Mouse (Mus musculus): ENCODE measurements around the gene Usp4. TPM values are rescaled to one million over a fixed set of nuclear protein-coding genes. Genes with fewer than 3 reads are reported as not detected.

Gene Usp4
- total and polyA plus RNA-seq, 2 experiments from 2014 or later, result 92.0 to 94.4 TPM

DNA sequence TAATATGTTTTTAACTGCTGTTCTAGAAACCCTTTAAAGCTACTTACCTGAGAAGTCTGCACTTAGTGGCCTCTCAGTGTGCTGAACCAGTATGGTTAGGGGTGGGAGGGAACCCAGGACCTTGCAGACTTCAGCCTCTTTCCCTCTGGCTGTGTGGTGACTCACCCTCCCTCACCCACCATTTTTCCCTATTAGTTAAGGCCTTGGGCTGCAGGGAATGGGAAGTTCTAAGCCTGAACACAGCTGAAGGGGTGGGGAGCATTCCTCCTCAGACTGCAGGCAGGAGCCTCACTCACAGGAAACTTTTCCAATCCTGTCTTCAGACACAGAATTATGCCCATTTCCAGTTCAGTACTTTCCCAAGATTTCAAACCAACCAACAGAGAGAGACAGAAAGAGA, 5.9 kb upstream of the Usp4 start:
- DNase-seq (ENCODE audit: low spot score) (no peak), ATAC-seq (no peak)
- no peaks in the 10 kb centered on the region for H3K27me3 ChIP-seq (ENCODE audit: insufficient read depth, low read length)
- no peak overlapping the region for H3K27ac ChIP-seq
- H3K9ac ChIP-seq (replicated peaks; ENCODE audit: low read length), result no peak overlapping the region
- TF ChIP-seq CTCF (IDR thresholded peaks at IDR 0.05; ENCODE audit: low read depth), result no peak
- no peak overlapping the region for H3K4me2 ChIP-seq (ENCODE audit: low read depth, low read length)
- H3K36me3 ChIP-seq (ENCODE audit: insufficient read depth, low read length), result no peaks in the 10 kb centered on the region
- H3K9me3 ChIP-seq (ENCODE audit: low read length), result no peaks in the 10 kb centered on the region
- no peak overlapping the region for H3K4me3 ChIP-seq (ENCODE audit: low read length)
- peaks cover 11% of the 10 kb centered on the region; the same call in 1 of the 2 replicates for H3K4me1 ChIP-seq (ENCODE audit: insufficient read depth, low read length)

DNA sequence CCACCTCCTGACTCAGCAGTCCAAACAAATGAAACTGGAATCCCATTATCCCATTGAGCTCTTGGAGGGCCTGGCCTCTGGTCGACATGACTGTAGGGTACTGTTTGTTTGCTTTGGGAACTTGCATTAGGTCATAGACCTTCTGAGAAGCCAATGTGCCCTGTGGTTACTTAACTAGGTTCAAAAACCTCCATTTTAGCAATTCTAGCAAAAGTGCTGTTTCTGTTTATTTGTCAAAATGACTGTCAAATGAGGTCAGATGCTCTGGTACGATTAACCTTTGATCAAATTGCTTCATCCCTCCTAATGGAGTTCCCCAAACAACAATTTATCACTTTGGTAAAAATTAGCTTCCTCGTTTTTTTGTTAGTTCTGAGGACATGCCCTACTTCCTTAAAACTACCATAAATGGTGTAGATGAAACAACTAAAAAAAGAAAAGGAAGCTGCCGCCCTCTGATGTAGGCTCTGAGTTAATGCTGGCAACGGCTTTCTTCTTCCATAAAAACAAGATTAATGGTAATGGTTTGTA, 5.3 kb upstream of the Usp4 start:
- no peak for ATAC-seq
- TF ChIP-seq CTCF (IDR thresholded peaks at IDR 0.05; ENCODE audit: low read depth), result no peak
- Histone ChIP-seq H3K27me3 (ENCODE audit: insufficient read depth, low read length) (no peaks in the 10 kb centered on the region), H3K4me1 (ENCODE audit: insufficient read depth, low read length) (peaks cover 11% of the 10 kb centered on the region; the same call in 1 of the 2 replicates), H3K4me2 (ENCODE audit: low read depth, low read length) (no peak overlapping the region), H3K36me3 (ENCODE audit: insufficient read depth, low read length) (no peaks in the 10 kb centered on the region), H3K9me3 (ENCODE audit: low read length) (no peaks in the 10 kb centered on the region), H3K4me3 (ENCODE audit: low read length) (no peak overlapping the region), H3K9ac (replicated peaks; ENCODE audit: low read length) (no peak overlapping the region), H3K27ac (no peak overlapping the region)
- WGBS, result 56% methylated on average over 5 of the region's 5 CpGs
- no peak for DNase-seq (ENCODE audit: low spot score)

DNA sequence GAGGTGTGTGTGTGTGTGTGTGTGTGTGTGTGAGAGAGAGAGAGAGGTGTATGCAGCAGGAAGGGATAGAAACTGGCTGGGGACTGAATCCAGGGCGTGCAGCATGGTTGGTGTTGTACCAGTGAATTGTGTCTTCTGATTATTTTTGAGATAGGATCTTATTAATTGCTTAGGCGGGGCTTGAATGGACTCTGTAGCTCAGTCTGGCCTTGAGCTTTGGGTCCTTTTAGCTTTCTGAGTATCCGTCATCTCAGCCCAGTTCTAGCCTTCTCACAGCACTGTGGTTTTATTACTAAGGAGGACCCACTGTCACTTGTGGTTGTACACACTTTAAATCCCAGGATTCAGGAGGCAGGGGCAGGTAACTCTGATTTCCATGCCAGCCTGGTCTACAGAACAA, 4.3 kb upstream of the Usp4 start:
- Histone ChIP-seq H3K4me1 (ENCODE audit: insufficient read depth, low read length) (peaks cover 11% of the 10 kb centered on the region; the same call in 1 of the 2 replicates), H3K27me3 (ENCODE audit: insufficient read depth, low read length) (no peaks in the 10 kb centered on the region), H3K9me3 (ENCODE audit: low read length) (no peaks in the 10 kb centered on the region), H3K9ac (replicated peaks; ENCODE audit: low read length) (no peak overlapping the region), H3K4me2 (ENCODE audit: low read depth, low read length) (no peak overlapping the region), H3K27ac (no peak overlapping the region), H3K36me3 (ENCODE audit: insufficient read depth, low read length) (no peaks in the 10 kb centered on the region), H3K4me3 (ENCODE audit: low read length) (no peak overlapping the region)
- 70% methylated on average over 3 of the region's 3 CpGs for WGBS
- no peak for TF ChIP-seq CTCF (IDR thresholded peaks at IDR 0.05; ENCODE audit: low read depth)
- DNase-seq (ENCODE audit: low spot score), result no peak
- no peak for ATAC-seq

DNA sequence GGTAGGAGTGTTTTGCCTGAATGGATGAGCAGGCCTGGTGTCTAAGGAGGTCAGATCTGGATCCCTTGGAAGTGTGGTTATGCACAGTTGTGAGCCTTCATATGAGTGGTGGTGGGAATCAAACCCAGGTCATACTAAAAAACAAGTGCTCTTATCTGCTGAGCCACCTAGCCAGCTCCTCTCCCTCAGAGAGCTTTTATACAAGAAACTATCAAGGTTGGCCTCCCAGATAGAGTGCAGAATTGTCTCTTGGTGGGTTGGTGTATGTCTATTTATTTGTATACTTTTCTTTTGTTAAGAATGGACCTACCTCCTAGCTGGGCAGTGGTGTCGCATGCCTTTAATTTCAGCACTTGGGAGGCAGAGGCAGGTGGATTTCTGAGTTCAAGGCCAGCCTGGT, 3.8 kb upstream of the Usp4 start:
- Histone ChIP-seq H3K9me3 (ENCODE audit: low read length) (no peaks in the 10 kb centered on the region), H3K36me3 (ENCODE audit: insufficient read depth, low read length) (no peaks in the 10 kb centered on the region), H3K9ac (replicated peaks; ENCODE audit: low read length) (no peak overlapping the region), H3K4me3 (ENCODE audit: low read length) (no peak overlapping the region), H3K4me2 (ENCODE audit: low read depth, low read length) (no peak overlapping the region), H3K27me3 (ENCODE audit: insufficient read depth, low read length) (no peaks in the 10 kb centered on the region), H3K27ac (no peak overlapping the region), H3K4me1 (ENCODE audit: insufficient read depth, low read length) (peaks cover 16% of the 10 kb centered on the region)
- DNase-seq (ENCODE audit: low spot score), result no peak
- no peak for ATAC-seq
- no peak for TF ChIP-seq CTCF (IDR thresholded peaks at IDR 0.05; ENCODE audit: low read depth)
- WGBS, result 86% methylated on average over 1 of the region's 1 CpGs

DNA sequence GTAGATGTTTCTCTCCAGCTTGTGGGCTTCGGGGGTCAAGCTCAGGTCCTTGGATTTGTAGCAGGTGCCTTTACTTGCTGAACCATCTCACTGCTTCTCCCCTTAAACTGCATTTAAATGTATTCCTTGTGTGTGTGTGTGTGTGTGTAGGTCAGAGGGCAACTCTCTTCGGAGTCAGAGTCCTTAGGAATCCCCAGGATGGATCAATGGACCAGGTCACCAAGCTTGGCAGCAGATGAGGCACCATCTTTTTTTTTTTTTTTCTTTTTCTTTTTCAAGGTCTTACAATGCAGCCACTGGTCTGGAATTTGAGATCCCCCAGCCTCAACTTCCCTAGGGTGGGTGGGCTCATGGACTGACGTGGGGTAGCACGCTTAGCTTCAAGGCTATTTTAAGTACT, 3.2 kb upstream of the Usp4 start:
- Histone ChIP-seq H3K9me3 (ENCODE audit: low read length) (no peaks in the 10 kb centered on the region), H3K36me3 (ENCODE audit: insufficient read depth, low read length) (no peaks in the 10 kb centered on the region), H3K27ac (no peak overlapping the region), H3K9ac (replicated peaks; ENCODE audit: low read length) (no peak overlapping the region), H3K4me2 (ENCODE audit: low read depth, low read length) (no peak overlapping the region), H3K4me1 (ENCODE audit: insufficient read depth, low read length) (peaks cover 21% of the 10 kb centered on the region), H3K4me3 (ENCODE audit: low read length) (no peak overlapping the region), H3K27me3 (ENCODE audit: insufficient read depth, low read length) (no peaks in the 10 kb centered on the region)
- whole genome bisulfite sequencing, result 73% methylated on average over 4 of the region's 4 CpGs
- ATAC-seq (no peak), DNase-seq (ENCODE audit: low spot score) (no peak)
- no peak for TF ChIP-seq CTCF (IDR thresholded peaks at IDR 0.05; ENCODE audit: low read depth)

DNA sequence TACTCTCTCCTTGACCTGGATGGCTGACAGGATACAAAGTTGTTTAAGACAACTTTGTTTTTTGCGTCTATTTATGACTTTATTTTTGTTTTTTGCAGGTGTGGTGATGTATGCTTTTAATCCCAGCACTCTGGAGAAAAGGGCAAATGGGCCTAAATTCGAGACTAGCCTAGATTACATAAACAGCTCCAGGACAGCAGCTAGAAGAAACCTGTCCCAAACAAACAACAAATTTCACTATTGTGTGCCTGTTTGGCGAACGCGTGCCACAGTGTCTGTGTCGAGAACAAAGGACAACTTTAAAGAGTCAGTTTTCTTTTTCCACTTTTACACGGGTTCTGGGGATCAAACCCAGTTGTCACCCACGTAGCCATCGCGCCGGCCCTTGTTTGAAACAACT, 629 bp upstream of the Usp4 start:
- Histone ChIP-seq H3K9ac (replicated peaks; ENCODE audit: low read length) (peak overlapping the region; percentile 73), H3K27ac (peak overlapping the region; percentile 92), H3K4me1 (ENCODE audit: insufficient read depth, low read length) (peaks cover 11% of the 10 kb centered on the region), H3K36me3 (ENCODE audit: insufficient read depth, low read length) (peaks cover 5% of the 10 kb centered on the region; the same call in 1 of the 2 replicates), H3K27me3 (ENCODE audit: insufficient read depth, low read length) (no peaks in the 10 kb centered on the region), H3K4me3 (ENCODE audit: low read length) (peak overlapping the region; percentile 75), H3K9me3 (ENCODE audit: low read length) (no peaks in the 10 kb centered on the region), H3K4me2 (ENCODE audit: low read depth, low read length) (peak overlapping the region; percentile 73)
- ATAC-seq (no peak), DNase-seq (ENCODE audit: low spot score) (no peak)
- WGBS, result 5% methylated on average over 11 of the region's 11 CpGs
- no peak for TF ChIP-seq CTCF (IDR thresholded peaks at IDR 0.05; ENCODE audit: low read depth)

DNA sequence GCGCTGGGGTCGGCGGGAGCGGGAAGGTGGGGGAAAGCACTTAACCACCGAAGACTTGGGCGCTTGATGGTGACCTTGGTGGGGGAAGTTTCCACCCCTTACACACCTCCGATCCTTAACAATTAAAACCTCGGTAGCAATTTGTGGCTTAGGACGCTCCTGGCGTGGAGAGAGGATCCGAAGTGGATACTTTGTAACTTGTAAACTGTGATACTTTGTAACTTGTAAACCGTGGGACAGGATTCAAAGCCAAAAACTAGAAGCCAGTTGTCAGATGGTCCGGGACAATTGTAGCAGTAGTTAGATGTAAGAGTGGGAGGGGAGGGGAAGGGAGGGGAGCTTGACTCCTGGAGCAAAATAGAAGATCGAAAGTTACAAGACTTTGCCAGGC, 632 bp downstream of the Usp4 start:
- H3K9me3 ChIP-seq (ENCODE audit: low read length), result no peaks in the 10 kb centered on the region
- 7% methylated on average over 14 of the region's 14 CpGs for WGBS
- H3K4me2 ChIP-seq (ENCODE audit: low read depth, low read length), result peak overlapping the region; percentile 73
- no peak for TF ChIP-seq CTCF (IDR thresholded peaks at IDR 0.05; ENCODE audit: low read depth)
- no peak for ATAC-seq
- H3K4me1 ChIP-seq (ENCODE audit: insufficient read depth, low read length), result peaks cover 11% of the 10 kb centered on the region
- peaks cover 17% of the 10 kb centered on the region for H3K36me3 ChIP-seq (ENCODE audit: insufficient read depth, low read length)
- H3K9ac ChIP-seq (replicated peaks; ENCODE audit: low read length), result peak overlapping the region; percentile 73
- DNase-seq (ENCODE audit: low spot score), result no peak
- H3K4me3 ChIP-seq (ENCODE audit: low read length), result peak overlapping the region; percentile 75
- no peaks in the 10 kb centered on the region for H3K27me3 ChIP-seq (ENCODE audit: insufficient read depth, low read length)
- peak overlapping the region; percentile 92 for H3K27ac ChIP-seq
